Mouse (Mus musculus): ENCODE measurements around the gene Smad6.

DNA sequence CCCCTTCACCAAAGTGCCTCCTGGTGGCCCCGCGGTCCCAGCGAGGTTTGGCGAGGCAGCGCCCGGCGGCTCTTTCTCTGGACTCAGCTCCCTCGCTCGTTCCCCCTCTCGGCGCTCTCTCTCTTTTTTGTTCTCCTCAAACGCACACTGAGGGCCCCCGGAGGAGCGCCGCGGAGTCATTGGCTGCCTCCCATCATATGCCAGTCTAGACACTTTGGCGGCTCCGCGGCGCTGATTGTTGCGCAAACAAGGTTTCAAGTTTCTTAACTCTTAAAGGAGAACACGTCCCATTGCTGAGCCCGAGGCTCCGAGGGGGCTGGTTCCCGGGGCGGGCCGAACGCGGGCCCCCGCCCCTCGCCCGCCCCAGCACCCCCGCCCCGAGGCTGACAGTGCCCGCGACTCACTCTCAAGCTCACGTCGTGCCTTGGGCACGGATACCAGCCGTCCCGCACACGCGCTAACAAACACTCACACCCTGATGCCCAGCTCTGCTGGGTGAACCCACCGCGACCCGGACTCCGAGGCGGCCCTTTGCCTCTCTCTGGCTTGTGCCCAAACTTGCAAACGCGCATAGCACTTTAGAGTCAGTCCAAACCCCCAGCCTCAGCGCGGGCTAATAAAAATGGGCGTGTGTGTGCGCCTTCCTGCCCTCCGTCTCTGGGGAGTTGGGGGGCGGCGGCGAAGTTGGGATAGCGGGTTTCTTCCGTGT lies at the start of gene Smad6:
- TF ChIP-seq HCFC1 (IDR thresholded peaks at IDR 0.05; ENCODE audit: borderline replicate concordance, insufficient read depth, low read length) (no peak), ZNF384 (IDR thresholded peaks at IDR 0.05; ENCODE audit: low read depth, low read length) (no peak), ZC3H11A (IDR thresholded peaks at IDR 0.05; ENCODE audit: borderline replicate concordance, low read depth, low read length) (no peak)

All from ES-E14 (cell line).